Mouse (Mus musculus): ENCODE data around the gene Hsfy2. TPM values are rescaled to one million over a fixed set of nuclear protein-coding genes. Genes with fewer than 3 reads are reported as not detected.

Gene Hsfy2
- not detected in 2 replicates for polyA plus RNA-seq (2015; fragmentation: Nextera tagmentation; extraction: Ambion mirVana)

GRCm38 (mm10) chr1:56637335-56637734 lies at the start of gene Hsfy2:
Gene Hsfy2, minus strand, starts transcription at chr1:56637435.
- Histone ChIP-seq H3K9me3 (replicated peaks) (no peaks in the 10 kb centered on the region), H3K4me1 (replicated peaks) (no peaks in the 10 kb centered on the region), H3K27ac (no peak within 1 kb of the TSS), H3K4me3 (replicated peaks) (no peak within 1 kb of the TSS), H3K9ac (no peak within 1 kb of the TSS), H3K4me2 (no peak within 1 kb of the TSS), H3K36me3 (no peaks in the 10 kb centered on the region), H3K27me3 (no peaks in the 10 kb centered on the region)
- WGBS (ENCODE audit: insufficient replicate concordance): 62% methylated on average over 2 of the region's 2 CpGs
- no peak for ATAC-seq (ENCODE audit: low read depth)
- no peak for DNase-seq

- H3K9ac ChIP-seq: no peak overlapping the region
- WGBS (ENCODE audit: insufficient replicate concordance): 51% methylated on average over 1 of the region's 1 CpGs
Measured at GRCm38 (mm10) chr1:56685053-56685557, 47.9 kb upstream of the Hsfy2 start.

GRCm38 (mm10) chr1:56684512-56684911 lies 47.3 kb upstream of the Hsfy2 start:
- no peak for ATAC-seq (ENCODE audit: low read depth)
- Histone ChIP-seq H3K4me3 (replicated peaks) (no peak overlapping the region), H3K27ac (no peak overlapping the region), H3K9me3 (replicated peaks) (no peaks in the 10 kb centered on the region), H3K36me3 (no peaks in the 10 kb centered on the region), H3K27me3 (no peaks in the 10 kb centered on the region), H3K9ac (no peak overlapping the region), H3K4me1 (replicated peaks) (no peaks in the 10 kb centered on the region), H3K4me2 (no peak overlapping the region)
- DNase-seq: no peak

More at GRCm38 (mm10) chr1:56685053-56685557, 47.9 kb upstream of the Hsfy2 start:
- ATAC-seq (ENCODE audit: low read depth) (no peak), DNase-seq (no peak)
- Histone ChIP-seq H3K4me1 (replicated peaks) (no peaks in the 10 kb centered on the region), H3K27ac (no peak overlapping the region), H3K27me3 (no peaks in the 10 kb centered on the region), H3K36me3 (no peaks in the 10 kb centered on the region), H3K4me3 (replicated peaks) (no peak overlapping the region), H3K4me2 (no peak overlapping the region), H3K9me3 (replicated peaks) (no peaks in the 10 kb centered on the region)

- Histone ChIP-seq H3K9ac (no peak overlapping the region), H3K4me3 (replicated peaks) (no peak overlapping the region), H3K4me2 (no peak overlapping the region), H3K9me3 (replicated peaks) (no peaks in the 10 kb centered on the region), H3K36me3 (no peaks in the 10 kb centered on the region), H3K4me1 (replicated peaks) (no peaks in the 10 kb centered on the region), H3K27ac (no peak overlapping the region), H3K27me3 (no peaks in the 10 kb centered on the region)
- ATAC-seq (ENCODE audit: low read depth) (no peak), DNase-seq (no peak)
- WGBS (ENCODE audit: insufficient replicate concordance): 61% methylated on average over 2 of the region's 2 CpGs
Measured at GRCm38 (mm10) chr1:56681258-56681657, 44.0 kb upstream of the Hsfy2 start.

GRCm38 (mm10) chr1:56675253-56675652 lies 38.0 kb upstream of the Hsfy2 start:
- no peak overlapping the region for H3K27ac ChIP-seq
- ATAC-seq (ENCODE audit: low read depth) (no peak), DNase-seq (no peak)
- 44% methylated on average over 2 of the region's 2 CpGs for WGBS (ENCODE audit: insufficient replicate concordance)
- H3K9ac ChIP-seq: no peak overlapping the region
- no peak overlapping the region for H3K4me3 ChIP-seq (replicated peaks)
- no peaks in the 10 kb centered on the region for H3K4me1 ChIP-seq (replicated peaks)
- no peak overlapping the region for H3K4me2 ChIP-seq
- no peaks in the 10 kb centered on the region for H3K9me3 ChIP-seq (replicated peaks)
- H3K27me3 ChIP-seq: no peaks in the 10 kb centered on the region
- no peaks in the 10 kb centered on the region for H3K36me3 ChIP-seq

GRCm38 (mm10) chr1:56674601-56675000 lies 37.4 kb upstream of the Hsfy2 start:
- WGBS (ENCODE audit: insufficient replicate concordance): 63% methylated on average over 3 of the region's 3 CpGs
- Histone ChIP-seq H3K9me3 (replicated peaks) (no peaks in the 10 kb centered on the region), H3K9ac (no peak overlapping the region), H3K36me3 (no peaks in the 10 kb centered on the region), H3K4me1 (replicated peaks) (no peaks in the 10 kb centered on the region), H3K4me3 (replicated peaks) (no peak overlapping the region), H3K27me3 (no peaks in the 10 kb centered on the region), H3K27ac (no peak overlapping the region), H3K4me2 (no peak overlapping the region)
- ATAC-seq (ENCODE audit: low read depth) (no peak), DNase-seq (no peak)

GRCm38 (mm10) chr1:56671241-56671945 lies 34.2 kb upstream of the Hsfy2 start:
- H3K9me3 ChIP-seq (replicated peaks): no peaks in the 10 kb centered on the region
- no peaks in the 10 kb centered on the region for H3K27me3 ChIP-seq
- no peak overlapping the region for H3K4me2 ChIP-seq
- 36% methylated on average over 8 of the region's 8 CpGs for WGBS (ENCODE audit: insufficient replicate concordance)
- no peak overlapping the region for H3K4me3 ChIP-seq (replicated peaks)
- no peaks in the 10 kb centered on the region for H3K36me3 ChIP-seq
- no peaks in the 10 kb centered on the region for H3K4me1 ChIP-seq (replicated peaks)
- ATAC-seq (ENCODE audit: low read depth): no peak
- DNase-seq: no peak
- H3K27ac ChIP-seq: no peak overlapping the region
- H3K9ac ChIP-seq: no peak overlapping the region

- H3K4me2 ChIP-seq: no peak overlapping the region
- 63% methylated on average over 5 of the region's 5 CpGs for WGBS (ENCODE audit: insufficient replicate concordance)
- H3K9me3 ChIP-seq (replicated peaks): no peaks in the 10 kb centered on the region
- H3K27ac ChIP-seq: no peak overlapping the region
- no peak for DNase-seq
- H3K36me3 ChIP-seq: no peaks in the 10 kb centered on the region
- H3K9ac ChIP-seq: no peak overlapping the region
- H3K27me3 ChIP-seq: no peaks in the 10 kb centered on the region
- no peaks in the 10 kb centered on the region for H3K4me1 ChIP-seq (replicated peaks)
- H3K4me3 ChIP-seq (replicated peaks): no peak overlapping the region
- no peak for ATAC-seq (ENCODE audit: low read depth)
Measured at GRCm38 (mm10) chr1:56670509-56670908, 33.3 kb upstream of the Hsfy2 start.

- Histone ChIP-seq H3K4me1 (replicated peaks) (no peaks in the 10 kb centered on the region), H3K27ac (no peak overlapping the region), H3K4me3 (replicated peaks) (no peak overlapping the region), H3K4me2 (no peak overlapping the region), H3K36me3 (no peaks in the 10 kb centered on the region), H3K9ac (no peak overlapping the region), H3K27me3 (no peaks in the 10 kb centered on the region), H3K9me3 (replicated peaks) (no peaks in the 10 kb centered on the region)
- no peak for DNase-seq
- no peak for ATAC-seq (ENCODE audit: low read depth)
- 51% methylated on average over 3 of the region's 3 CpGs for WGBS (ENCODE audit: insufficient replicate concordance)
Measured at GRCm38 (mm10) chr1:56664606-56665005, 27.4 kb upstream of the Hsfy2 start.

- Histone ChIP-seq H3K9me3 (replicated peaks) (no peaks in the 10 kb centered on the region), H3K36me3 (no peaks in the 10 kb centered on the region), H3K9ac (no peak overlapping the region), H3K27ac (no peak overlapping the region), H3K4me1 (replicated peaks) (no peaks in the 10 kb centered on the region), H3K4me2 (no peak overlapping the region), H3K4me3 (replicated peaks) (no peak overlapping the region), H3K27me3 (no peaks in the 10 kb centered on the region)
- ATAC-seq (ENCODE audit: low read depth) (no peak), DNase-seq (no peak)
- 58% methylated on average over 7 of the region's 7 CpGs for WGBS (ENCODE audit: insufficient replicate concordance)
Measured at GRCm38 (mm10) chr1:56626824-56627223, 10.4 kb downstream of the Hsfy2 start.

GRCm38 (mm10) chr1:56624304-56624703 lies 12.9 kb downstream of the Hsfy2 start:
- H3K36me3 ChIP-seq: no peaks in the 10 kb centered on the region
- H3K27me3 ChIP-seq: no peaks in the 10 kb centered on the region
- no peak overlapping the region for H3K9ac ChIP-seq
- H3K9me3 ChIP-seq (replicated peaks): no peaks in the 10 kb centered on the region
- H3K4me3 ChIP-seq (replicated peaks): no peak overlapping the region
- no peak for DNase-seq
- no peak overlapping the region for H3K4me2 ChIP-seq
- H3K27ac ChIP-seq: no peak overlapping the region
- WGBS (ENCODE audit: insufficient replicate concordance): 62% methylated on average over 3 of the region's 3 CpGs
- H3K4me1 ChIP-seq (replicated peaks): no peaks in the 10 kb centered on the region
- no peak for ATAC-seq (ENCODE audit: low read depth)

GRCm38 (mm10) chr1:56612384-56612783 lies 24.9 kb downstream of the Hsfy2 start:
- Histone ChIP-seq H3K4me1 (replicated peaks) (no peaks in the 10 kb centered on the region), H3K4me3 (replicated peaks) (no peak overlapping the region), H3K9me3 (replicated peaks) (no peaks in the 10 kb centered on the region), H3K27ac (no peak overlapping the region), H3K9ac (no peak overlapping the region), H3K36me3 (no peaks in the 10 kb centered on the region), H3K27me3 (no peaks in the 10 kb centered on the region), H3K4me2 (no peak overlapping the region)
- no peak for ATAC-seq (ENCODE audit: low read depth)
- 76% methylated on average over 1 of the region's 1 CpGs for WGBS (ENCODE audit: insufficient replicate concordance)
- no peak for DNase-seq

Data from liver, embryonic 13.5 days (tissue).